Mouse (Mus musculus) intestine, embryonic 15.5 days (tissue): ENCODE data around the gene Ncor1. TPM values are rescaled to one million over a fixed set of nuclear protein-coding genes. Genes with fewer than 3 reads are reported as not detected.
"Not testable (repeated sequence)": the region's sequence is repeated elsewhere in the genome, so short reads cannot be mapped to it uniquely, and the experiment has no call there.

ENCODE experiments used
- ATAC-seq: fragments of 200-750 bp; cut with Nextera tagmentation; 2 replicates; pipeline ENCODE4 v1.8.0; 2017; ENCODE audit warnings: moderate TSS enrichment, moderate library complexity
- H3K27ac ChIP-seq: fragments of 300-500 bp; sonication (generic); 2 replicates; pipeline ENCODE4 v1.5.1; 2015; ENCODE audit warnings: mild to moderate bottlenecking, inconsistent platforms
- H3K27me3 ChIP-seq: fragments of 300-500 bp; sonication (generic); replicated peaks from 2 replicates; pipeline ENCODE4 v1.6.1; 2015; ENCODE audit warnings: inconsistent platforms
- H3K36me3 ChIP-seq: fragments of 300-500 bp; sonication (generic); 2 replicates; pipeline ENCODE4 v1.6.1; 2015; ENCODE audit warnings: inconsistent platforms
- H3K4me1 ChIP-seq: fragments of 300-500 bp; sonication (generic); replicated peaks from 2 replicates; pipeline ENCODE4 v1.6.1; 2015; ENCODE audit warnings: inconsistent platforms
- H3K4me2 ChIP-seq: fragments of 300-500 bp; sonication (generic); replicated peaks from 2 replicates; pipeline ENCODE4 v1.6.1; 2015; ENCODE audit warnings: mild to moderate bottlenecking, inconsistent platforms
- H3K4me3 ChIP-seq: fragments of 300-500 bp; sonication (generic); replicated peaks from 2 replicates; pipeline ENCODE4 v1.5.1; 2015; ENCODE audit warnings: inconsistent platforms
- H3K9ac ChIP-seq: fragments of 300-500 bp; sonication (generic); 2 replicates; pipeline ENCODE4 v1.6.1; 2015; ENCODE audit warnings: inconsistent platforms
- H3K9me3 ChIP-seq: fragments of 300-500 bp; sonication (generic); 2 replicates; pipeline ENCODE4 v1.6.1; 2016; ENCODE audit warnings: inconsistent platforms
- WGBS: fragments of 180-500 bp; shearing (Covaris S2); methylation state at CpG from one replicate; pipeline ENCODE4 v1.1.7; 2015; 5-methylcytosine and 5-hydroxymethylcytosine counted together
- polyA plus RNA-seq: library from polyadenylated mRNA; unstranded; fragments of >200 nt; fragmentation: Nextera tagmentation; extraction: Ambion mirVana; gene quantifications from 2 replicates; pipeline ENCODE4 v1.2.1, GENCODE M21; 2015

The Ncor1 gene
- polyA plus RNA-seq, 1 experiment from 2014 or later: 141 TPM

- Histone ChIP-seq H3K27ac (no peak overlapping the region), H3K36me3 (peaks cover under 1% of the 10 kb centered on the region), H3K9me3 (no peaks in the 10 kb centered on the region), H3K27me3 (no peaks in the 10 kb centered on the region), H3K4me2 (no peak overlapping the region), H3K9ac (no peak overlapping the region), H3K4me3 (no peak overlapping the region), H3K4me1 (no peaks in the 10 kb centered on the region)
- ATAC-seq: no peak
- WGBS: 88% methylated on average over 2 of the region's 2 CpGs
Measured at GRCm38 (mm10) chr11:62408848-62409247, 49.5 kb downstream of the Ncor1 start.

DNA sequence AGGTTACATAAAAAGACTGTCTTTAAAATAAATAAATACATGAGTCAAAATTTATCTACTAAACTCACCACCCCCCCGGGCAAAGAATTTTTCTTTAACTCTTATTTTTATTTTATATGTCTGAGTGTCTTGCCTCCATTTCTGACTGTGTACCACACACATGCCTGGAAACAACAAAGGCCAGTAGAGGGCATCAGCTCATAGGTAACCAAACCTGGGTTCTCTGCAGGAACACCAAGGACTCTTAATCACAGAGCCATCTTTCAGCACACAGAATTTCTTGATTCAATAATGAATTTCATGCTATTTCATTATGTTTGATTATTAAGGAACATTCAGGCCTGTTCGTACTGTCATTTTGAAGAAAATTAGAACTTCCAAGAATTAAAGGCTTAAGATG lies 61.9 kb downstream of the Ncor1 start:
- Histone ChIP-seq H3K4me2 (no peak overlapping the region), H3K9ac (no peak overlapping the region), H3K4me3 (no peak overlapping the region), H3K27me3 (no peaks in the 10 kb centered on the region), H3K9me3 (no peaks in the 10 kb centered on the region), H3K4me1 (no peaks in the 10 kb centered on the region), H3K27ac (no peak overlapping the region), H3K36me3 (peaks cover 14% of the 10 kb centered on the region)
- no peak for ATAC-seq
- WGBS: 84% methylated on average over 2 of the region's 2 CpGs

DNA sequence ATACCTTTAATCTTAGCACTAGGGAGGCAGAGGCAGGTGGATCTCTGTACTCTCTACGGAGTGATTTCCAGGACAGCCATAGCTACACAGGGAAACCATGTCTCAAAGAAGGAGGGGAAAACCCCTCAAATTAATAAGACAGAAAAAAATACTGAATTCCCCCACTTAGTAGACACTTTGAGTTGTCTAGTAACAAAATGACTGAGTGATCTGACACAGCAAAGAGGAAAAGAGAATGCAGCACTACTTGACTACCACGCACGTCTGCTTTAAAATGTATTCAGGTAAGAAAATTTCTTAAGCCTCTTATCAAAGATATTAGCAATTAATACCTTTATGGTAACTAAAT lies 70.0 kb downstream of the Ncor1 start:
- H3K4me2 ChIP-seq: no peak overlapping the region
- no peak for ATAC-seq
- WGBS: 98% methylated on average over 3 of the region's 3 CpGs
- no peaks in the 10 kb centered on the region for H3K9me3 ChIP-seq
- no peak overlapping the region for H3K27ac ChIP-seq
- no peaks in the 10 kb centered on the region for H3K4me1 ChIP-seq
- H3K27me3 ChIP-seq: no peaks in the 10 kb centered on the region
- H3K4me3 ChIP-seq: no peak overlapping the region
- no peak overlapping the region for H3K9ac ChIP-seq
- peaks cover 17% of the 10 kb centered on the region for H3K36me3 ChIP-seq

DNA sequence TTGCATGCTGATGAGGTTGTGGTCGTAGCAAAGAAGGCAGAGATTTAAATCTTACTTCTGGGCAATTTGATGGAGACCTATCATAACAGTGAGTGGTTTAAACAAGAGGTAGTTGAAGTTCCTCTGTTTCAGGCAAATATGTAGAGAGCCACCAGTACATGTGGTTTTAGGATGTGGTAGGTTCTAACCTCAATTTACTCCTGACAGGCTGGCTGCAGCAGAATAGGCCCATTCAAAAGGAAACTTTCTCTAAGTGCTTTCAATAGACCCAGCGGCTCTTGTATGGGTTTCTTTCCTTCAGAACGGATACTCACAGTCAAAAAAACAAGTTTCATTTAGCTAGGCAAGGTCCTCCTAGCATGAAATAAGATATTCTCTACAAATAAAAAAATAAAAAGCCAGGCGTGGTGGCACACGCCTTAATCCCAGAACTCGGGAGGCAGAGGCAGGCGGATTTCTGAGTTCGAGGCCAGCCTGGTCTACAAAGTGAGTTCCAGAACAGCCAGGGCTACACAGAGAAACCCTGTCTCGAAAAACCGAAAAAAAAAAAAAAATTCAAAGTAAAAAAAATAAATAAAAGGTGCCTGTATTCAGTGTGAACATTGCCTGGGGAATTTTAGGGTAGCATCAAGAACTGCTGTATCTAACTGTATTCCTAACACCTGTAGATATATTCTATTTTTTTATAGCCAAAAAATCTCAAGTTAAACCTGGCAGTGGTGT lies 70.6 kb downstream of the Ncor1 start:
- no peak overlapping the region for H3K9ac ChIP-seq
- H3K4me1 ChIP-seq: no peaks in the 10 kb centered on the region
- H3K4me3 ChIP-seq: no peak overlapping the region
- H3K9me3 ChIP-seq: no peaks in the 10 kb centered on the region
- H3K36me3 ChIP-seq: peaks cover 17% of the 10 kb centered on the region
- no peaks in the 10 kb centered on the region for H3K27me3 ChIP-seq
- no peak for ATAC-seq
- no peak overlapping the region for H3K4me2 ChIP-seq
- 91% methylated on average over 10 of the region's 10 CpGs for WGBS
- no peak overlapping the region for H3K27ac ChIP-seq

GRCm38 (mm10) chr11:62377202-62377851 lies 81.0 kb downstream of the Ncor1 start:
- not testable (repeated sequence) for H3K4me2 ChIP-seq, ATAC-seq, H3K4me1 ChIP-seq, H3K9me3 ChIP-seq, H3K27ac ChIP-seq, H3K9ac ChIP-seq, H3K27me3 ChIP-seq, H3K4me3 ChIP-seq
- 81% methylated on average over 6 of the region's 6 CpGs for WGBS
- peaks cover 16% of the 10 kb centered on the region for H3K36me3 ChIP-seq

DNA sequence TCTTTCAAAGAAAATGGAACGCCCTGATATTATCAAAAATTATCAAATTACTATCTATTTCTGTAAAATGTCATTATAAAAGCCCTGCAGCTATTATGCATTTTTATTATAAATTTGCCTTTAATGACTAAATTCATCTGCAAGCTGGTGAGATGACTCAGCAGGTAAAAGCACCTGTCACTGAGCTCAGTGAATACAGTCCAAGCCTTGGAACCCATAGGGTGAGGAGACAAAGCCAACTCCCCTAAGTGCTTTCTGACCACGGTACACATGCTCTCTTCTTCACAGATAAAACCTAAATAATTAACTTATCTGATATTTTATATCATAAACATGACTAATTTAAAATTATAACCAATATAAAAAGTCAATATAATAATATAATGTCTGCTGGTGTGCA lies 86.6 kb downstream of the Ncor1 start:
- Histone ChIP-seq H3K4me2 (no peak overlapping the region), H3K9me3 (no peaks in the 10 kb centered on the region), H3K36me3 (peaks cover 8% of the 10 kb centered on the region), H3K9ac (no peak overlapping the region), H3K4me1 (no peaks in the 10 kb centered on the region), H3K27me3 (no peaks in the 10 kb centered on the region), H3K27ac (no peak overlapping the region), H3K4me3 (no peak overlapping the region)
- ATAC-seq: no peak
- 86% methylated on average over 2 of the region's 2 CpGs for WGBS

GRCm38 (mm10) chr11:62369924-62370323 lies 88.4 kb downstream of the Ncor1 start:
- H3K27me3 ChIP-seq: no peaks in the 10 kb centered on the region
- H3K4me3 ChIP-seq: no peak overlapping the region
- H3K9ac ChIP-seq: no peak overlapping the region
- H3K9me3 ChIP-seq: no peaks in the 10 kb centered on the region
- H3K4me1 ChIP-seq: no peaks in the 10 kb centered on the region
- no peak overlapping the region for H3K4me2 ChIP-seq
- peaks cover 8% of the 10 kb centered on the region for H3K36me3 ChIP-seq
- H3K27ac ChIP-seq: no peak overlapping the region
- no peak for ATAC-seq

GRCm38 (mm10) chr11:62366879-62367278 lies 91.5 kb downstream of the Ncor1 start:
- Histone ChIP-seq H3K27me3 (no peaks in the 10 kb centered on the region), H3K4me2 (no peak overlapping the region), H3K36me3 (peaks cover 4% of the 10 kb centered on the region; the same call in 1 of the 2 replicates), H3K27ac (no peak overlapping the region), H3K9me3 (no peaks in the 10 kb centered on the region), H3K4me1 (no peaks in the 10 kb centered on the region), H3K9ac (no peak overlapping the region), H3K4me3 (no peak overlapping the region)
- WGBS: 89% methylated on average over 6 of the region's 6 CpGs
- ATAC-seq: no peak

GRCm38 (mm10) chr11:62355216-62355615 lies 103.1 kb downstream of the Ncor1 start:
- no peak for ATAC-seq
- Histone ChIP-seq H3K36me3 (peaks cover 18% of the 10 kb centered on the region), H3K27ac (no peak overlapping the region), H3K9me3 (no peaks in the 10 kb centered on the region), H3K4me1 (no peaks in the 10 kb centered on the region), H3K4me3 (no peak overlapping the region), H3K9ac (no peak overlapping the region), H3K27me3 (no peaks in the 10 kb centered on the region), H3K4me2 (no peak overlapping the region)
- WGBS: 96% methylated on average over 2 of the region's 2 CpGs

GRCm38 (mm10) chr11:62351948-62352347 lies 106.4 kb downstream of the Ncor1 start:
- Histone ChIP-seq H3K9me3 (no peaks in the 10 kb centered on the region), H3K4me3 (no peak overlapping the region), H3K27me3 (no peaks in the 10 kb centered on the region), H3K36me3 (peaks cover 21% of the 10 kb centered on the region), H3K9ac (no peak overlapping the region), H3K4me1 (no peaks in the 10 kb centered on the region), H3K27ac (no peak overlapping the region), H3K4me2 (no peak overlapping the region)
- 87% methylated on average over 4 of the region's 4 CpGs for WGBS
- no peak for ATAC-seq

- 90% methylated on average over 13 of the region's 13 CpGs for WGBS
- Histone ChIP-seq H3K27ac (no peak overlapping the region), H3K4me3 (no peak overlapping the region), H3K4me1 (no peaks in the 10 kb centered on the region), H3K9me3 (no peaks in the 10 kb centered on the region), H3K36me3 (peaks cover 12% of the 10 kb centered on the region), H3K4me2 (no peak overlapping the region), H3K9ac (no peak overlapping the region), H3K27me3 (no peaks in the 10 kb centered on the region)
- ATAC-seq: no peak
Measured at GRCm38 (mm10) chr11:62343002-62343401, 115.3 kb downstream of the Ncor1 start.

- ATAC-seq: no peak
- Histone ChIP-seq H3K9ac (no peak overlapping the region), H3K4me1 (no peaks in the 10 kb centered on the region), H3K4me3 (no peak overlapping the region), H3K4me2 (no peak overlapping the region), H3K27me3 (no peaks in the 10 kb centered on the region), H3K9me3 (no peaks in the 10 kb centered on the region), H3K27ac (no peak overlapping the region), H3K36me3 (peaks cover 30% of the 10 kb centered on the region)
- 92% methylated on average over 4 of the region's 4 CpGs for WGBS
Measured at GRCm38 (mm10) chr11:62332228-62332627, 126.1 kb downstream of the Ncor1 start.

DNA sequence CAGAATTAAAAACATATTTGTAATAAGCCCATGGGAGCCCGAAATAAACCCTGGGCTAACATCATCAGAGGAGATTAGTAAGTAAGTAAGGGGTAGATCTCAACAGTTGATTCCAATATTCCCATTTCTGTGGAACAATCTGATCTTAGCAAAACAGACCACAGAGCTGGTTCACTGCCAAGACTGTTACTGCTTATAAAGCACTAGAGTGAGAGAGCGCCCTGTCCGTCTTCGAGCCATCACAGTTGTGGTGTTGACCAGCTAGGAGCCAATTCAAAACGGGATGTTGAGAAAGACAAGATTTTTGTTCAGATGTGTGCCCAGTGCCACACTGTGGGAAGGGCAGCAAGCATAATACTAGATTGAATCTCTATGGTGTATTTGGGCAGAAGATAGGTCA lies 127.2 kb downstream of the Ncor1 start:
- peaks cover 33% of the 10 kb centered on the region for H3K36me3 ChIP-seq
- no peak for ATAC-seq
- H3K27me3 ChIP-seq: no peaks in the 10 kb centered on the region
- H3K9ac ChIP-seq: no peak overlapping the region
- H3K4me3 ChIP-seq: no peak overlapping the region
- H3K9me3 ChIP-seq: no peaks in the 10 kb centered on the region
- H3K4me1 ChIP-seq: no peaks in the 10 kb centered on the region
- H3K4me2 ChIP-seq: no peak overlapping the region
- 94% methylated on average over 5 of the region's 5 CpGs for WGBS
- H3K27ac ChIP-seq: no peak overlapping the region
